Mouse (Mus musculus) thymus, adult 18-20 months (tissue): ENCODE data around the gene Myh10.

Experiments
- DNase-seq, 2 experiments: peaks; one replicate each; pipeline ENCODE4 v3.0.0; 2022; ENCODE audit warnings: mixed read lengths in 2 of 2

Myh10 gene

DNA sequence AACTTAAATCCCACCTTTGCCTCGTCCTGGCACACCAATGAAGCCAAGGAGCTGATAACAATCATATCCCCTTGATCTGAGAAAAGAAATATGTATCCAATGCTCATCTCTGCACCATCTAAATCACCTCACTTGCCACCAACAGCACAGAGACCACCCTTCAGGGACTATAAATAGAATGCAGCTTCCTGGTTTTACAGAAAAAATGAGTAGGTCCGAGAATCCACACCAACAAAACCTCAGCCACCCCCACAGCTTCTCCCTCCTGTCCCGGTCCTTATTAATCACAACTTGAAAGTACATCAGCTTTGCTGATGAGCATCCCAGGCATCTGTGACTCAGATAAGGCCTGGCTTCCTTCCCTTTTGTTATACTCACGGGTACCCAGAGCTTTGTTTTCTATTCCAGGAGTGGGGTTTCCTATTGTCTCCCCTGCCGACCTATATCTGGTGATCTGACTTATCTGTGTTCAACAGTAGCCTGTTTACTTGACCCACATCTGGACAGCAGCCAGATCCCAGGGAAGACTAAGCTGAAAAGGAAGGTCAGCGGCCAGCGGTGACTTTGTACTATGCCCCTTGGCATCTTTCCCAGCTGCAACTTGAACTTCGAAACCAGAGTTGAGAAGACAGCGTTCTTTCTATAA, 173.3 kb downstream of the Myh10 start:
- DNase-seq = no peak
